In the genomic region with DNA sequence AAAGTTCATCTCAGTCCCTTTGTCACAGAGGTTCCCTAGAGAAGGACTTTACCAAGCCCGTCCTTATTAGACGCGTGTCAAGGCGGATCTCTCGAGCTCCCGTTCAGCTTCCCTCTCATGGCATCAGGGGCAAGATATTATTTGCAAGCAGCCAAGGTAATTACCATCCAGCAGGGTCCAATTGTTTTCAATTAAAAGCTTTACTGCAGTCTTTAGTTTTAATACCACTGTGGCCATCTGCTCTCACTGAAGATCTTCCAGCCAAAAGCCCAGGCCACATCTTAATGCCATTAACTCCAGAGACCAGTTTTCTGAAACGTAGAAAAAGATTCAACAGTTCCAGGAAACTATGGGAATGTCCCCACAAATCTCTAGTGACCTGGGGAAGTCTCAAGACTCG, we compare ENCODE assay signal across 16 mouse cellular contexts.
"Had no signal": no experiment of that assay in that cellular context is flagged by ENCODE, and none has a peak within 500 bp of the region (broad histone marks: within the 10 kb centered on the region; RNA-seq: fewer than 3 reads in every experiment).

No protein-coding gene starts in this region.

- H3K4me3 ChIP-seq: left cerebral cortex, adult 2 months; liver, embryonic 13.5 days; neural tube, embryonic 12.5 days; neural tube, embryonic 15.5 days had no signal

- H3K4me2 ChIP-seq: liver, embryonic 13.5 days; neural tube, embryonic 12.5 days; neural tube, embryonic 15.5 days had no signal

- H3K27ac ChIP-seq: left cerebral cortex, adult 2 months; liver, embryonic 13.5 days; neural tube, embryonic 12.5 days; neural tube, embryonic 15.5 days; stomach, postnatal 0 days had no signal

- DNase-seq: kidney, adult 2 months; kidney, postnatal 10 days; kidney, postnatal 36 days; layer of hippocampus, postnatal 36 days; liver, embryonic 13.5 days; lung, adult 2 months; lung, postnatal 14 days; lung, postnatal 4 days; midbrain, embryonic 14.5 days; thymus, adult 2 months; thymus, postnatal 14 days; thymus, postnatal 4 days had no signal

- H3K27me3 ChIP-seq: liver, embryonic 13.5 days; neural tube, embryonic 12.5 days; neural tube, embryonic 15.5 days had no signal

- H3K9me3 ChIP-seq: liver, embryonic 13.5 days; neural tube, embryonic 12.5 days; neural tube, embryonic 15.5 days had no signal

- H3K9ac ChIP-seq: liver, embryonic 13.5 days; neural tube, embryonic 12.5 days; neural tube, embryonic 15.5 days had no signal

- H3K4me1 ChIP-seq: liver, embryonic 13.5 days; neural tube, embryonic 12.5 days; neural tube, embryonic 15.5 days had no signal

- H3K36me3 ChIP-seq: liver, embryonic 13.5 days; neural tube, embryonic 12.5 days; neural tube, embryonic 15.5 days had no signal
